Mouse (Mus musculus) intestine, embryonic 15.5 days (tissue): ENCODE measurements around the gene Vtcn1. TPM values are rescaled to one million over a fixed set of nuclear protein-coding genes. Genes with fewer than 3 reads are reported as not detected.

Experiments used
- ATAC-seq: fragments of 200-750 bp; cut with Nextera tagmentation; 2 replicates; pipeline ENCODE4 v1.8.0; 2017; ENCODE audit warnings: moderate TSS enrichment, moderate library complexity
- H3K27ac ChIP-seq: fragments of 300-500 bp; sonication (generic); 2 replicates; pipeline ENCODE4 v1.5.1; 2015; ENCODE audit warnings: mild to moderate bottlenecking, inconsistent platforms
- H3K27me3 ChIP-seq: fragments of 300-500 bp; sonication (generic); replicated peaks from 2 replicates; pipeline ENCODE4 v1.6.1; 2015; ENCODE audit warnings: inconsistent platforms
- H3K36me3 ChIP-seq: fragments of 300-500 bp; sonication (generic); 2 replicates; pipeline ENCODE4 v1.6.1; 2015; ENCODE audit warnings: inconsistent platforms
- H3K4me1 ChIP-seq: fragments of 300-500 bp; sonication (generic); replicated peaks from 2 replicates; pipeline ENCODE4 v1.6.1; 2015; ENCODE audit warnings: inconsistent platforms
- H3K4me2 ChIP-seq: fragments of 300-500 bp; sonication (generic); replicated peaks from 2 replicates; pipeline ENCODE4 v1.6.1; 2015; ENCODE audit warnings: mild to moderate bottlenecking, inconsistent platforms
- H3K4me3 ChIP-seq: fragments of 300-500 bp; sonication (generic); replicated peaks from 2 replicates; pipeline ENCODE4 v1.5.1; 2015; ENCODE audit warnings: inconsistent platforms
- H3K9ac ChIP-seq: fragments of 300-500 bp; sonication (generic); 2 replicates; pipeline ENCODE4 v1.6.1; 2015; ENCODE audit warnings: inconsistent platforms
- H3K9me3 ChIP-seq: fragments of 300-500 bp; sonication (generic); 2 replicates; pipeline ENCODE4 v1.6.1; 2016; ENCODE audit warnings: inconsistent platforms
- WGBS: fragments of 180-500 bp; shearing (Covaris S2); methylation state at CpG from one replicate; pipeline ENCODE4 v1.1.7; 2015; 5-methylcytosine and 5-hydroxymethylcytosine counted together
- polyA plus RNA-seq: library from polyadenylated mRNA; unstranded; fragments of >200 nt; fragmentation: Nextera tagmentation; extraction: Ambion mirVana; gene quantifications from 2 replicates; pipeline ENCODE4 v1.2.1, GENCODE M21; 2015

Vtcn1 gene
- polyA plus RNA-seq, 1 experiment from 2014 or later = 0.38 TPM

GRCm38 (mm10) chr3:100861307-100862303, 36.3 kb downstream of the Vtcn1 start:
- no peak overlapping the region for H3K4me3 ChIP-seq
- 0 out of 2 replicates have a peak, but pooled peaks cover 2% of the 10 kb centered on the region for H3K4me1 ChIP-seq
- H3K9me3 ChIP-seq = no peaks in the 10 kb centered on the region
- H3K27ac ChIP-seq = no peak overlapping the region
- no peak overlapping the region for H3K4me2 ChIP-seq
- 78% methylated on average over 23 of the region's 23 CpGs for WGBS
- H3K27me3 ChIP-seq = no peaks in the 10 kb centered on the region
- no peak overlapping the region for H3K9ac ChIP-seq
- no peak for ATAC-seq
- H3K36me3 ChIP-seq = no peaks in the 10 kb centered on the region

GRCm38 (mm10) chr3:100866946-100867345, 41.7 kb downstream of the Vtcn1 start:
- H3K4me3 ChIP-seq = no peak overlapping the region
- 77% methylated on average over 5 of the region's 5 CpGs for WGBS
- no peak overlapping the region for H3K27ac ChIP-seq
- no peak for ATAC-seq
- no peak overlapping the region for H3K4me2 ChIP-seq
- no peaks in the 10 kb centered on the region for H3K4me1 ChIP-seq
- no peak overlapping the region for H3K9ac ChIP-seq
- no peaks in the 10 kb centered on the region for H3K36me3 ChIP-seq
- no peaks in the 10 kb centered on the region for H3K9me3 ChIP-seq
- H3K27me3 ChIP-seq = no peaks in the 10 kb centered on the region

GRCm38 (mm10) chr3:100877057-100877456, 51.8 kb downstream of the Vtcn1 start:
- Histone ChIP-seq H3K27ac (no peak overlapping the region), H3K9me3 (no peaks in the 10 kb centered on the region), H3K4me1 (no peaks in the 10 kb centered on the region), H3K27me3 (no peaks in the 10 kb centered on the region), H3K4me3 (no peak overlapping the region), H3K36me3 (no peaks in the 10 kb centered on the region), H3K4me2 (no peak overlapping the region), H3K9ac (no peak overlapping the region)
- no peak for ATAC-seq
- 90% methylated on average over 4 of the region's 4 CpGs for WGBS

GRCm38 (mm10) chr3:100881403-100881802, 56.1 kb downstream of the Vtcn1 start:
- WGBS = 75% methylated on average over 6 of the region's 6 CpGs
- Histone ChIP-seq H3K9ac (no peak overlapping the region), H3K36me3 (no peaks in the 10 kb centered on the region), H3K4me1 (no peaks in the 10 kb centered on the region), H3K27me3 (no peaks in the 10 kb centered on the region), H3K4me3 (no peak overlapping the region), H3K9me3 (no peaks in the 10 kb centered on the region), H3K27ac (no peak overlapping the region), H3K4me2 (no peak overlapping the region)
- peak; percentile 63; the same call in 1 of the 2 replicates for ATAC-seq

- no peak overlapping the region for H3K27ac ChIP-seq
- H3K9ac ChIP-seq = no peak overlapping the region
- H3K27me3 ChIP-seq = no peaks in the 10 kb centered on the region
- ATAC-seq = no peak
- H3K4me2 ChIP-seq = no peak overlapping the region
- no peaks in the 10 kb centered on the region for H3K9me3 ChIP-seq
- H3K4me1 ChIP-seq = no peaks in the 10 kb centered on the region
- WGBS = 84% methylated on average over 9 of the region's 9 CpGs
- no peak overlapping the region for H3K4me3 ChIP-seq
- no peaks in the 10 kb centered on the region for H3K36me3 ChIP-seq
These were observed 56.8 kb downstream of the Vtcn1 start for GRCm38 (mm10) chr3:100881843-100882634.

- no peak overlapping the region for H3K9ac ChIP-seq
- no peak overlapping the region for H3K4me3 ChIP-seq
- ATAC-seq = no peak
- no peaks in the 10 kb centered on the region for H3K27me3 ChIP-seq
- 100% methylated on average over 1 of the region's 1 CpGs for WGBS
- no peaks in the 10 kb centered on the region for H3K9me3 ChIP-seq
- H3K4me2 ChIP-seq = no peak overlapping the region
- no peaks in the 10 kb centered on the region for H3K4me1 ChIP-seq
- H3K36me3 ChIP-seq = no peaks in the 10 kb centered on the region
- no peak overlapping the region for H3K27ac ChIP-seq
These were observed 64.0 kb downstream of the Vtcn1 start for GRCm38 (mm10) chr3:100889234-100889633.

GRCm38 (mm10) chr3:100890406-100890805, 65.1 kb downstream of the Vtcn1 start:
- H3K9ac ChIP-seq = no peak overlapping the region
- H3K4me1 ChIP-seq = no peaks in the 10 kb centered on the region
- 90% methylated on average over 3 of the region's 3 CpGs for WGBS
- no peak overlapping the region for H3K27ac ChIP-seq
- H3K4me2 ChIP-seq = no peak overlapping the region
- H3K9me3 ChIP-seq = no peaks in the 10 kb centered on the region
- H3K27me3 ChIP-seq = no peaks in the 10 kb centered on the region
- no peak for ATAC-seq
- no peak overlapping the region for H3K4me3 ChIP-seq
- no peaks in the 10 kb centered on the region for H3K36me3 ChIP-seq

- H3K9ac ChIP-seq = no peak overlapping the region
- no peaks in the 10 kb centered on the region for H3K36me3 ChIP-seq
- no peak overlapping the region for H3K4me3 ChIP-seq
- ATAC-seq = no peak
- H3K4me1 ChIP-seq = no peaks in the 10 kb centered on the region
- 59% methylated on average over 11 of the region's 11 CpGs for WGBS
- H3K27ac ChIP-seq = no peak overlapping the region
- H3K4me2 ChIP-seq = no peak overlapping the region
- H3K27me3 ChIP-seq = no peaks in the 10 kb centered on the region
- H3K9me3 ChIP-seq = no peaks in the 10 kb centered on the region
These were observed 67.4 kb downstream of the Vtcn1 start for GRCm38 (mm10) chr3:100892383-100893335.

GRCm38 (mm10) chr3:100895500-100895899, 70.2 kb downstream of the Vtcn1 start:
- Histone ChIP-seq H3K4me2 (no peak overlapping the region), H3K9me3 (no peaks in the 10 kb centered on the region), H3K27me3 (no peaks in the 10 kb centered on the region), H3K36me3 (no peaks in the 10 kb centered on the region), H3K27ac (no peak overlapping the region), H3K4me1 (no peaks in the 10 kb centered on the region), H3K4me3 (no peak overlapping the region), H3K9ac (no peak overlapping the region)
- no peak for ATAC-seq
- 79% methylated on average over 6 of the region's 6 CpGs for WGBS

GRCm38 (mm10) chr3:100906128-100906527, 80.9 kb downstream of the Vtcn1 start:
- H3K36me3 ChIP-seq = no peaks in the 10 kb centered on the region
- H3K9me3 ChIP-seq = no peaks in the 10 kb centered on the region
- H3K4me3 ChIP-seq = no peak overlapping the region
- H3K27ac ChIP-seq = no peak overlapping the region
- H3K4me1 ChIP-seq = 0 out of 2 replicates have a peak, but pooled peaks cover 5% of the 10 kb centered on the region
- no peak overlapping the region for H3K4me2 ChIP-seq
- no peak for ATAC-seq
- WGBS = 42% methylated on average over 6 of the region's 6 CpGs
- H3K27me3 ChIP-seq = no peaks in the 10 kb centered on the region
- no peak overlapping the region for H3K9ac ChIP-seq

- 34% methylated on average over 3 of the region's 3 CpGs for WGBS
- H3K27ac ChIP-seq = no peak overlapping the region
- no peaks in the 10 kb centered on the region for H3K27me3 ChIP-seq
- H3K9ac ChIP-seq = no peak overlapping the region
- H3K4me3 ChIP-seq = no peak overlapping the region
- H3K9me3 ChIP-seq = no peaks in the 10 kb centered on the region
- H3K4me2 ChIP-seq = no peak overlapping the region
- H3K4me1 ChIP-seq = 0 out of 2 replicates have a peak, but pooled peaks cover 5% of the 10 kb centered on the region
- no peak for ATAC-seq
- no peaks in the 10 kb centered on the region for H3K36me3 ChIP-seq
These were observed 81.7 kb downstream of the Vtcn1 start for GRCm38 (mm10) chr3:100906916-100907315.
